Mouse (Mus musculus) adipocyte (in vitro differentiated cells): ENCODE results near the gene Ephb2.
A peak's percentile ranks its signal among the peaks of the same experiment; 100 is the strongest.

Experiments used
- DNase-seq: peaks from one replicate; pipeline ENCODE4 v3.0.0-alpha.2; 2016; ENCODE audit warnings: low spot score

Ephb2 gene

GRCm38 (mm10) chr4:136699084-136699450, 136.7 kb downstream of the Ephb2 start:
- no peak for DNase-seq

GRCm38 (mm10) chr4:136698404-136699083, 137.2 kb downstream of the Ephb2 start:
- no peak for DNase-seq

DNA sequence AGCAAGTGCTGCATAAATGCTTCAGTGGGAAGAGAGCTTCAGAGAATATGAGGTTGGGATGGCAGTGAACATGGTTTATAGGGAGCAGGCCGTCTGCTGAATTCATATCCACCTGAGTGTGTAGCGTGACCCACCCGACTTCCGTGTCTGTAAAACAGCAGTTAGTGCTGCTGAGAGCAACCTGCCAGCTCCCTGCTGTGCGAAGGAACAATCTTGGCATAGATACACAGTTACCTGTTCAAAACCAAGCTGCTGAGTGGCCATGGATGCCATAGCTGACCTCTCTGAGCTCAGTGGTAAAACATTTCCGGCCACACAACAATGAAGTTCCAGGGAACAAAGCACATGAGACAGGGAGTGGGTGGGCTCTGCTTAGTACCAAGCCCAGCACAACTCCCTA, 138.5 kb downstream of the Ephb2 start:
- DNase-seq: no peak

DNA sequence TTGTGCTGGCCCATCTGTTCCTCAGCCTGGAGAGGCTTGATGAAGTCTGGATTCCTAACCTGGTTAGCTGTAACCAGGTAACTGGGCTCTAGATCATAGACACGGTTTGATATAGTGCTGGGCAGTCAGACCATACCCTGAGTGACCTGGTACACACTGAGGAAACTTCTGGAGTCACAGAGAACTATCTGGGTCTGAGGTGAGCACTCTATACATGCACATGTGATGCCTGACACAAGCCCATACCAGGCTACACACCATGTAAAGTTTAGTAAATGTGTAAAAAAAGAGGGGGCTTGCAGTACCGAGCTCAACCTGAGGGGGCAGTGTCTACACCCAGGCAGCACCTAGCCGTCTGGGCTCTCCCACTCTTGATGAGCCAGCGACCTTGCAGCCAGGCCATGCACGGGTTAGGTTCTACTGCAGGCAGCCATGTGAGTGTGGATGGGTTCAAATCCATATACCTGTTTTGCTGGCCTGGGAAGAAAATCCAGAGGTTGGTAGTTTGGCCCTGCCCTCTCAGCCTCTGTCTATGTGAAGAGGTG, 139.3 kb downstream of the Ephb2 start:
- DNase-seq: peak; percentile 32

- DNase-seq: no peak
Observed at GRCm38 (mm10) chr4:136695696-136696095, 140.1 kb downstream of the Ephb2 start.

GRCm38 (mm10) chr4:136690034-136690433, 145.8 kb downstream of the Ephb2 start:
- no peak for DNase-seq

DNA sequence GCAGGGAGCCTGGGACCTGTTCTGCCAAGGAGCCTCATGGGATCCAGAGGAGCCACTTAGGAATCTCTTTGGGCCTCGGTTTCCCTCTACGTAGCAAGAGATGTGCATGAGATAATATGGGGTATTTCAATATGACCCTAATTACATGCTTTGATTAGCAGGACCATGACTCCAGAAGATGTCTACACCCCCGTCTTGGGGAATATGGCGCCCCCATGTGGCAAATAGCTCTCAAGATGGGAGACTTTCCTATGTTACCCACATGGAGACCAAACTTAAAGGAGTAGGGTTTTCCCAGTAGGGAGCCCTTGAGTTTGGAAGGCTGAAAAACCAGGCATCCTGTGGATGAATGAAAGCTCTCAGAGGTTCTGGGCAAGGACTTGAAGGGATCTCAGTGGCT, 147.7 kb downstream of the Ephb2 start:
- DNase-seq: no peak

DNA sequence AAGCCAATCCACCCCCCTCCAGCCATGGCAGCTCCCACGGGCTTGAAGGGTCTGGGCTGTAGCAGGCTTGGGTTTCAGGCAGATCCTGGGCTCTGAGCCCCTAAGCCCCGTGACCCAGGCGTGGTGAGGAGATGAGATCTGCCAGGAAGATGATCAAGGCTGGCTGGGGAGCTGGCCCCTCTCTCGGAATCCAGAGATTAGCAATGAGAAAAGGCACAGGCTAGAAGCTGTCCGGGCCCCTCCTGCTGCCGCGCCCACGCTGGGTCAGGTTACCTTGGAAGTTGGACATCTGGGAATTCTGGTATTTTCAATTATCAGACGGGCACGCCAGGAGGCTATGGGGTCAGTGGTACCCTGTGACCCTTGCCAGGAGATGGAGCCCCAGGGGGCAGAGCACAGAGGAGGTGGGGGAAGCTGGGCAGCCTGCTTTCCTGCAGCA, 150.3 kb downstream of the Ephb2 start:
- DNase-seq: no peak

- peak; percentile 7 for DNase-seq
Observed at GRCm38 (mm10) chr4:136684485-136684884, 151.3 kb downstream of the Ephb2 start.

DNA sequence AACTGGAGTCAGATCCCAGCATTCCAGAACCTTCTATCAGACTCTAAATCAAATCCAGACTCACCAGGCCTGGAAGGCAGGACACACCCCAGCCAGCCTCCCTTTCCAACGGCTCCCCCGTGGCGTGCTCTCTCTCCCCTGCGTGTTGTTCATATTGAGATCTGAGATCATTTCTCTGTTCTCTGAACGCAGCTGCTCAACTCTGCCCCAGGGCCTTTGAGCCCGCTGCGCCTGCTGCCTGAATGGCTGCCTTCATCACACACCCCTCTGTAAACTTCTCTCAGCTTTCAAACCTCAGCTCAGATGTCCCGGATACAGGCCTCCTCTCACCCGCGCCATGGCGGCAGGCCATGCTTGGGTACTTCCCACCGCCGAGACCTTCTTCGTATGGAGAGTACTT, 155.1 kb downstream of the Ephb2 start:
- no peak for DNase-seq

DNA sequence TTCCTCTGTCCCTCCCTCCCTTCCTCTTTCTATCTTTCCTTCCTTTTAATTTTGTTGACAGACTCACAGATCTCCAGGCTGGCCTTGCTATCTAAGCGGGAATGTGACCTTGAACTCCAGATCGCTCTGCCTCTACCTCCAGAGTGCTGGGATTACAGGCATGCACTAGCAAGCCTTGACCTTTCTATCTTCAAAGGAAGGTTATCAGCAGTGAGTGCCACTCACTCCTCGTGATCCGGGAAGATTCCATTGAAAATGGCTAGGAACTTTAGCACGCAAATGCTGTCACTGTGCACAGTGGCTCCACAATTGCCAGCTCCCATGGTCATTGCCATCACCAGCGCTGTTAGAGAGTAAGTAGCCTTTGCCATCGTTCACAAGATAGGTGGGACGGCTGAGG, 156.6 kb downstream of the Ephb2 start:
- DNase-seq: no peak

DNA sequence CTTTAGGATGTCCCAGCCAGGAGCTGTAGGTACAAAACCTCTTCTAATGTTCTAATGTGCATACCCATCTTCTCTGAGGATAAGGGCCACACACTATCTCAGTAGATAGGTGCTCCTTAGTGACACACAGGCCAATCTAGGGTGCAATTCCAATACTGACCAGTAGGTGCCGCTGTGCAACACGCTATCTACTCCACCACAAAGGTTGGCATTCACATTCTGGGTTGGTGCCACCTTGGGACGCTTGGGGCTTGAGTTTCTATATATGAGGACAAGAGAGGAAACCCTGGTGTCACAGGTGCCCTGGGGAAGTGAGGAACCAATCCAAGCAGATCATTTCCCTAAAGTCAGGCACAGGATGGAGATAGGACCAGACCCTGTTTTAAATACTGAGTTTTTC, 157.3 kb downstream of the Ephb2 start:
- peak; percentile 88 for DNase-seq

DNA sequence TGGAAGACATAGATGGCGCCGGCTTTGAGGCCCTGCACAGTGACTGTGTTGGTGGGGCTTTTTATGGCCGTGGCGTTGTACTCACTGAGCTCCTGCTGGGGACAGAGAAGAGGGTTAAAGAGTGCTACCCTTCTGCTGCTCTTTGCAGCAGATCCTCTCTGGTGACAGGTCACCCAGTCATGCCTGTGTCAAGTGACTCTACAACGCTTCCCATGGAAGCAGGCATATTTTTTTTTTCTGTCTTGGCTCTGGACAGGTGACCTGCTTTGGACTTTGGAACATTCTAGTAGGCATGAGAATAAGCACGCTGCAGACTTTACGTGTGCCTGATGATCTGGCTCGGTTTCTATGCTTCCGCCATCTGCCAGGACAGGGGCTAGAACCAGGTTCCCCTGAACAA, 160.3 kb downstream of the Ephb2 start:
- no peak for DNase-seq

- DNase-seq: no peak
Observed at GRCm38 (mm10) chr4:136672335-136673090, 163.3 kb downstream of the Ephb2 start.

GRCm38 (mm10) chr4:136667757-136668156, 168.0 kb downstream of the Ephb2 start:
- no peak for DNase-seq

DNA sequence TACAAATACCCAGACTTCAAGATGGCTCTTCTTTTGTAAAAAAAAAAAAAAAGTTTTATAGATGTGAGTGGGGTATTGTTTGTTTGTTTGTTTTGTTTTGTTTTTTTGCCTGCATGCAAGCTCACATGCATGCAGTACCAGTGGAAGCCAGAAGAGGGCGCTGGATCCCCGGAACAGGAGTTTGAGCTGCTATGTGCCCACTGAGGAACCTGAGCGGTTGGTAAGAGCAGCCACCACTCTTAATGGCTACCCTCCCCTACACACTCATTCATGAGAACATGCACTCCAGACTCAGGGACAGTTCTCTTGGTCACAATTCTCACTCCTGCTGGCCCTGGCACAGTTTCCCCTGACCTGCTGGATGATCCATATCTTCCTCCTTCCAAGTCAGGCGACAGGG, 169.8 kb downstream of the Ephb2 start:
- no peak for DNase-seq

GRCm38 (mm10) chr4:136665068-136665467, 170.7 kb downstream of the Ephb2 start:
- DNase-seq: no peak

GRCm38 (mm10) chr4:136657914-136658313, 177.9 kb downstream of the Ephb2 start:
- no peak for DNase-seq

DNA sequence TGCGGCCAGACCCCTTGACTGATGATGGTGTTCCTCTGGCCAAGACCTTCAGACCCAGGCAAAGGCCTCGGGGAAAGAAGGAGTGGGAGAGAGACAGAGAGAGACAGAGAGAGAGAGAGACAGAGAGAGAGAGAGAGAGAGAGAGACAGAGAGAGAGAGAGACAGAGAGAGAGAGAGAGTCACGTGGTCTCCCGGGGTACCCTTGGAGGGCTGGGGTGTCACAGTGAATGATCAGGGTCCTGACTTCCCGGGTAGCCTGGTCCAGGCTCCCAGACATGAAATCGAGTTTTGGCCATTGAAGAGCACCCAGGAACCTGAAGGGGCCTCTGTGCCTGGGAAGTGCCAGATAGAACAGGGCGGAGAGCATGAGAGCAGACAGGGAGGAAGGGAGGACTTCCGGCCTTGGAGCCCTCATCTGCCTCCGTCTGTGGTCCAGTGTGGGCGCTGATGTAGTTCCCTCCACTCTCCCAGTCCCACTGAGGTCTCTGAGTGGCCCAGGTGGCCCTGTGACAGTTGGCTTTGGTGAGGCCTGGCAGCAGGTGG, 182.0 kb downstream of the Ephb2 start:
- DNase-seq: no peak

GRCm38 (mm10) chr4:136653019-136653418, 182.8 kb downstream of the Ephb2 start:
- DNase-seq: no peak

DNA sequence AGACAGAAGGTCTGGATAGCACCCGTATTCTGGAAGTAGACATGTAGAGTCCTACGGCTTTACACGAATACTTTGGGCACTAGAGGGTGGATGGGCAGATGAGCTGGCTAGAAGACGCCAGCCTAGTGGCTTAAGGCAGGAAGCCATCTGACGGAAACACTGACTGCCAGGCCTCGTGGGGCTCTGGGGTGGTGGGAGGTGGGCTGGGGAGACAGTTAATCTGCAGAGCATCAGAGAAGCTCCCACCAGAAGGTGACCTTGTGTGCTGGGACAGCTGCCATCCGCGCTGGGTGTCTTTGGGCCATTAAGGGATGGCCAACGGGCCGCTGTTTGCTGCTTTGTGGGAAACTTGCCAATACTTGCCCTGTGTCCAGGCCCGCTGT, 183.3 kb downstream of the Ephb2 start:
- no peak for DNase-seq

DNA sequence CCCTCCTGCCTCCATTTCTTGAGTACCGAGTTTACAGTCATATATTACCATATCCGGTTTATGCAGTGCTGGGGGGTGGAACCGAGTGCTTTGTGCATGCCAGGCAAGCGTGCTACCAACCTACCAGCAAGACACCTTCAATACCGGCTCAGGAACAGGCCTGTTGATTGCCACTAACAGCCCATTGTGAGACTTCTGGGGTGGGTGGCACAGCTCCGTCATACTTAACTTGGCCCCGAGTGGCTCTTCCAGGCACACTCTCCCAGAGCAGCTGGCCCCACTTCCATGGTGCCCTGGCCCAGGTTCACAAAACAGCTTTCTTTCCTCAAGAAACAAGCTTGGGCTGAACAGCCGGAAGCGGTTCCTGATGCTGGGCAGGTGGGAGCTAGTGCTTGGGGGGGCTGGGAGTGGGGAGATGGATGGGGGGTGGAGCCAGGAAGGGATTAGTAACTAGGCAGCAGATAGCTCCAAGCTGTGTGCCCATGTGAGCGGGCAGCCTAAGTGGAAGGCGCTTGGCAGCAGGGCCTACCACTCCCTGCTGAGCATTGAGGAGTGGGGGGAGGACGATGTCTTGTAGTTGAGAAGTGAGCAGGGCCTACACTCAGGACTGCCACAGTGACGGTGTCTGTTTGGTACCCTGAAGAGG, 183.8 kb downstream of the Ephb2 start:
- no peak for DNase-seq

GRCm38 (mm10) chr4:136651357-136651811, 184.4 kb downstream of the Ephb2 start:
- peak; percentile 9 for DNase-seq
